24 mouse cellular contexts compared by ENCODE assay signal in genomic region chr10:111622789-111623188, GRCm38 (mm10).
DNase-seq lines count a peak whose midpoint lies in the region; ATAC-seq lines count a peak whose summit lies in the region.
"Had no signal": no experiment of that assay in that cellular context is flagged by ENCODE, and none has a peak within 500 bp of the region (broad histone marks: within the 10 kb centered on the region; RNA-seq: fewer than 3 reads in every experiment).

No protein-coding gene starts in this region.

- H3K4me1 ChIP-seq in heart, embryonic 12.5 days (replicated peaks), result no peaks in the 10 kb centered on the region
- H3K4me1 ChIP-seq: midbrain, embryonic 13.5 days had no signal

- no peak overlapping the region for H3K9ac ChIP-seq in heart, embryonic 12.5 days
- H3K9ac ChIP-seq: hindbrain, embryonic 12.5 days; limb, embryonic 12.5 days; liver, embryonic 14.5 days; midbrain, embryonic 13.5 days had no signal

- H3K27me3 ChIP-seq in heart, embryonic 12.5 days (replicated peaks), result no peaks in the 10 kb centered on the region
- H3K27me3 ChIP-seq: hindbrain, embryonic 12.5 days; limb, embryonic 12.5 days had no signal

- no peaks in the 10 kb centered on the region for H3K9me3 ChIP-seq in heart, embryonic 12.5 days (replicated peaks)
- H3K9me3 ChIP-seq: hindbrain, embryonic 12.5 days; limb, embryonic 12.5 days; midbrain, embryonic 13.5 days had no signal

- peak; percentile 72 for DNase-seq in heart, adult 11 months
- peak; percentile 36 for DNase-seq in 3134 (ENCODE audit: extremely low read depth, insufficient read length, low spot score)
- peak; percentile 31 for DNase-seq in Muller cell, postnatal 12 days (ENCODE audit: inconsistent ontology term)
- peak; percentile 29 for DNase-seq in forelimb bud, embryonic 11.5 days (ENCODE audit: low read depth, low spot score)
- DNase-seq in cerebellum, adult 11 months, result no peak
- DNase-seq in spleen, postnatal 4 days (ENCODE audit: low spot score in 2 of 2), result no peak
- no peak for DNase-seq in urinary bladder, postnatal 14 days (ENCODE audit: low spot score)
- DNase-seq: adrenal gland, postnatal 25 days; cerebellum, adult 11-12 months; cerebellum, postnatal 14 days; kidney, adult 2 months; kidney, postnatal 25 days; layer of hippocampus, adult 9-11 months; lung, postnatal 10 days; right cerebral cortex, postnatal 25 days; thymus, adult 2 months had no signal

- no peak overlapping the region for H3K4me2 ChIP-seq in heart, embryonic 12.5 days
- H3K4me2 ChIP-seq: hindbrain, embryonic 12.5 days; limb, embryonic 12.5 days; midbrain, embryonic 13.5 days had no signal

- no peak for ATAC-seq in heart, embryonic 12.5 days (ENCODE audit: insufficient number of reproducible peaks, low FRiP score)
- ATAC-seq: activated CD4-positive, CD25-positive, alpha-beta regulatory T cell, adult 4 months; forebrain, embryonic 14.5 days; inflammation-experienced regulatory T-cells, adult 6 months; midbrain, embryonic 13.5 days had no signal

- no peak overlapping the region for H3K27ac ChIP-seq in heart, embryonic 12.5 days (ENCODE audit: poor library complexity, severe bottlenecking)
- H3K27ac ChIP-seq: hindbrain, embryonic 12.5 days; limb, embryonic 12.5 days; liver, embryonic 14.5 days; midbrain, embryonic 13.5 days had no signal

- H3K36me3 ChIP-seq in heart, embryonic 12.5 days, result no peaks in the 10 kb centered on the region
- H3K36me3 ChIP-seq: hindbrain, embryonic 12.5 days; limb, embryonic 12.5 days; midbrain, embryonic 13.5 days had no signal

- H3K4me3 ChIP-seq in heart, embryonic 12.5 days, result no peak overlapping the region
- H3K4me3 ChIP-seq: hindbrain, embryonic 12.5 days; limb, embryonic 12.5 days; midbrain, embryonic 13.5 days had no signal

- 67% methylated on average over 4 of the region's 4 CpGs for WGBS in heart, embryonic 12.5 days

Comparison
In these comparisons a context has a peak if more than half of its experiments do, and no peak if none do; other contexts are left out.
1. DNase-seq: peak in heart, adult 11 months (single experiment), 3134 (single experiment), Muller cell, postnatal 12 days (single experiment) and forelimb bud, embryonic 11.5 days (single experiment); none in cerebellum, adult 11 months (single experiment), spleen, postnatal 4 days (0 of 2) and urinary bladder, postnatal 14 days (single experiment).